Comparison of ENCODE assay signal across 22 mouse cellular contexts in the genomic region with DNA sequence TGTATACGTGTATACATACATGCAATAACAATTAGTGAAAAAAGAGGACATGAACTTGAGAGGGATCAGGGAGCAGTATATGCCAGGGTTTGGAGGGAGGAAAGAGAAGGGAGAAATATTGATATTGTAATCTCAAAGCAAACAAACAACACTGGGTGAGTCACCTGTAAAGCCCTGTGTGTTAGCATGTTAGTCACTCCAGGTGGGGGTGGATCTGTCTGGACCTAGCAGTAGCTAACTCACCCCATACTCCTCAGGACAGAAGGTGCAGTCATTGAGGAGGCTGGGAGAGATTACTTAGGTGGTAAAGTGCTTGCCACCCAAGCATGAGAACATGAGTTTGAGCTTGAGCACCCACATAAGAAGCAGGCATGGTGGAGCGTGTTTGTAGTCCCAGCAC. TPM values are rescaled to one million over a fixed set of nuclear protein-coding genes. Genes with fewer than 3 reads are reported as not detected.
A peak's percentile ranks its signal among the peaks of the same experiment; 100 is the strongest.
DNase-seq lines count a peak whose midpoint lies in the region; ATAC-seq and TF ChIP-seq lines count a peak whose summit lies in the region.
"Had no signal": no experiment of that assay in that cellular context is flagged by ENCODE, and none has a peak within 500 bp of the region (broad histone marks: within the 10 kb centered on the region; RNA-seq: fewer than 3 reads in every experiment).

No protein-coding gene starts in this region.

- no peak overlapping the region for H3K4me3 ChIP-seq in liver, postnatal 0 days (ENCODE audit: low read depth, low read length)
- no peak overlapping the region for H3K4me3 ChIP-seq in liver, embryonic 12.5 days
- no peak overlapping the region for H3K4me3 ChIP-seq in stomach, embryonic 16.5 days (replicated peaks; ENCODE audit: low read length)
- no peak overlapping the region for H3K4me3 ChIP-seq in midbrain, embryonic 15.5 days
- H3K4me3 ChIP-seq: embryonic facial prominence, embryonic 13.5 days; embryonic facial prominence, embryonic 15.5 days; erythroblast, embryonic 14.5 days; forebrain, embryonic 10.5 days; forebrain, embryonic 12.5 days had no signal

- no peak overlapping the region for H3K9ac ChIP-seq in liver, postnatal 0 days (replicated peaks)
- H3K9ac ChIP-seq in liver, embryonic 12.5 days = no peak overlapping the region
- no peak overlapping the region for H3K9ac ChIP-seq in stomach, embryonic 16.5 days (ENCODE audit: low read length)
- no peak overlapping the region for H3K9ac ChIP-seq in midbrain, embryonic 15.5 days
- H3K9ac ChIP-seq: embryonic facial prominence, embryonic 13.5 days; embryonic facial prominence, embryonic 15.5 days; forebrain, embryonic 12.5 days had no signal

- TF ChIP-seq CTCF in liver, postnatal 0 days (IDR thresholded peaks at IDR 0.05; ENCODE audit: low read depth) = no peak

- no peak overlapping the region for H3K4me2 ChIP-seq in liver, postnatal 0 days (ENCODE audit: low read depth, low read length)
- no peak overlapping the region for H3K4me2 ChIP-seq in liver, embryonic 12.5 days
- H3K4me2 ChIP-seq in stomach, embryonic 16.5 days (ENCODE audit: low read depth, low read length) = no peak overlapping the region
- H3K4me2 ChIP-seq in midbrain, embryonic 15.5 days = no peak overlapping the region
- H3K4me2 ChIP-seq: embryonic facial prominence, embryonic 13.5 days; embryonic facial prominence, embryonic 15.5 days; forebrain, embryonic 12.5 days had no signal

- no peaks in the 10 kb centered on the region; the same call in 1 of the 2 replicates for H3K9me3 ChIP-seq in liver, postnatal 0 days (ENCODE audit: low read length)
- H3K9me3 ChIP-seq in liver, embryonic 12.5 days (replicated peaks) = peaks cover 5% of the 10 kb centered on the region; the same call in 1 of the 2 replicates
- H3K9me3 ChIP-seq in stomach, embryonic 16.5 days (replicated peaks; ENCODE audit: control insufficient read depth, low read length) = peaks cover 3% of the 10 kb centered on the region; the same call in 1 of the 2 replicates
- H3K9me3 ChIP-seq in midbrain, embryonic 15.5 days = no peaks in the 10 kb centered on the region
- H3K9me3 ChIP-seq: embryonic facial prominence, embryonic 13.5 days; embryonic facial prominence, embryonic 15.5 days had no signal

- H3K27ac ChIP-seq in liver, postnatal 0 days (ENCODE audit: low read depth) = no peak overlapping the region
- H3K27ac ChIP-seq in liver, embryonic 12.5 days = no peak overlapping the region
- peak overlapping the region; percentile 18; the same call in 1 of the 2 replicates for H3K27ac ChIP-seq in stomach, embryonic 16.5 days (ENCODE audit: low read length)
- no peak overlapping the region for H3K27ac ChIP-seq in midbrain, embryonic 15.5 days
- H3K27ac ChIP-seq: embryonic facial prominence, embryonic 13.5 days; embryonic facial prominence, embryonic 15.5 days; forebrain, embryonic 10.5 days; forebrain, embryonic 12.5 days had no signal

- H3K4me1 ChIP-seq in liver, postnatal 0 days (ENCODE audit: insufficient read depth) = no peaks in the 10 kb centered on the region
- H3K4me1 ChIP-seq in liver, embryonic 12.5 days = peaks cover 13% of the 10 kb centered on the region
- peaks cover 15% of the 10 kb centered on the region; the same call in 1 of the 2 replicates for H3K4me1 ChIP-seq in stomach, embryonic 16.5 days (ENCODE audit: control insufficient read depth, insufficient read depth, low read length)
- H3K4me1 ChIP-seq in midbrain, embryonic 15.5 days = no peaks in the 10 kb centered on the region

- TF ChIP-seq EP300 in liver, postnatal 0 days (IDR thresholded peaks at IDR 0.05; ENCODE audit: low read depth) = no peak

- no peaks in the 10 kb centered on the region for H3K36me3 ChIP-seq in liver, postnatal 0 days (replicated peaks; ENCODE audit: insufficient read depth, low read length)
- no peaks in the 10 kb centered on the region for H3K36me3 ChIP-seq in liver, embryonic 12.5 days
- H3K36me3 ChIP-seq in stomach, embryonic 16.5 days (ENCODE audit: control insufficient read depth, insufficient read depth, low read length) = no peaks in the 10 kb centered on the region
- H3K36me3 ChIP-seq in midbrain, embryonic 15.5 days (replicated peaks) = no peaks in the 10 kb centered on the region
- H3K36me3 ChIP-seq: embryonic facial prominence, embryonic 13.5 days; embryonic facial prominence, embryonic 15.5 days; forebrain, embryonic 10.5 days; forebrain, embryonic 12.5 days had no signal

- no peaks in the 10 kb centered on the region for H3K27me3 ChIP-seq in liver, postnatal 0 days (ENCODE audit: insufficient read depth, low read length)
- 0 out of 2 replicates have a peak, but pooled peaks cover 2% of the 10 kb centered on the region for H3K27me3 ChIP-seq in liver, embryonic 12.5 days (replicated peaks)
- no peaks in the 10 kb centered on the region for H3K27me3 ChIP-seq in stomach, embryonic 16.5 days (ENCODE audit: control insufficient read depth, insufficient read depth, low read length)
- no peaks in the 10 kb centered on the region for H3K27me3 ChIP-seq in midbrain, embryonic 15.5 days (replicated peaks)
- H3K27me3 ChIP-seq: embryonic facial prominence, embryonic 13.5 days; embryonic facial prominence, embryonic 15.5 days; forebrain, embryonic 12.5 days had no signal

- 89% methylated on average over 2 of the region's 2 CpGs for WGBS in liver, postnatal 0 days (ENCODE audit: insufficient replicate concordance)
- 76% methylated on average over 2 of the region's 2 CpGs for WGBS in liver, embryonic 12.5 days (ENCODE audit: insufficient replicate concordance)
- 85% methylated on average over 2 of the region's 2 CpGs for WGBS in stomach, embryonic 16.5 days
- WGBS in midbrain, embryonic 15.5 days = 90% methylated on average over 2 of the region's 2 CpGs

- DNase-seq in liver, postnatal 0 days = no peak
- no peak for DNase-seq in lung, postnatal 14 days
- DNase-seq: adrenal gland, adult 2 months; adrenal gland, postnatal 10 days; adrenal gland, postnatal 25 days; cerebellum, adult 11 months; cerebellum, adult 18-20 months; cerebellum, adult 8-10 months; cerebellum, adult 9-11 months; cerebellum, postnatal 14 days; cerebellum, postnatal 36 days; embryo, embryonic 11 days had no signal

- ATAC-seq in liver, postnatal 0 days = peak; percentile 83
- ATAC-seq in liver, embryonic 12.5 days = no peak
- ATAC-seq in stomach, embryonic 16.5 days (ENCODE audit: insufficient read depth, low FRiP score) = peak; percentile 61; the same call in 1 of the 2 replicates
- ATAC-seq in midbrain, embryonic 15.5 days (replicated peaks) = no peak
- ATAC-seq: forebrain, embryonic 14.5 days; forebrain, embryonic 16.5 days had no signal

RNA-seq across cellular contexts. Expression of a gene that starts 3.7 kb away (rescaled TPM):
- polyA plus RNA-seq in liver, postnatal 0 days (2015; fragmentation: Nextera tagmentation; extraction: Ambion mirVana) = 0.14 and 0.34 TPM in 2 replicates
- 0.25 TPM in 1 of 2 replicates, not detected in the other for polyA plus RNA-seq in liver, embryonic 12.5 days (2016; fragmentation: Nextera tagmentation; extraction: Ambion mirVana)
- 5.8 and 9.9 TPM in 2 replicates for polyA plus RNA-seq in stomach, embryonic 16.5 days (2015; fragmentation: Nextera tagmentation; extraction: Ambion mirVana)
- 7.8 and 9.2 TPM in 2 replicates for polyA plus RNA-seq in midbrain, embryonic 15.5 days (2015; fragmentation: Nextera tagmentation; extraction: Ambion mirVana)
- polyA plus RNA-seq: erythroblast, embryonic 14.5 days had no signal

RNA-seq across cellular contexts. Expression of a gene that starts 21.3 kb away (rescaled TPM):
- polyA plus RNA-seq in liver, postnatal 0 days (2015; fragmentation: Nextera tagmentation; extraction: Ambion mirVana) = 0.09 and 0.23 TPM in 2 replicates
- 0.12 and 0.13 TPM in 2 replicates for polyA plus RNA-seq in liver, embryonic 12.5 days (2016; fragmentation: Nextera tagmentation; extraction: Ambion mirVana)
- 0.56 and 0.59 TPM in 2 replicates for polyA plus RNA-seq in stomach, embryonic 16.5 days (2015; fragmentation: Nextera tagmentation; extraction: Ambion mirVana)
- 0.33 and 0.52 TPM in 2 replicates for polyA plus RNA-seq in midbrain, embryonic 15.5 days (2015; fragmentation: Nextera tagmentation; extraction: Ambion mirVana)
- polyA plus RNA-seq: erythroblast, embryonic 14.5 days had no signal

RNA-seq across cellular contexts. Expression of a gene that starts 26.3 kb away (rescaled TPM):
- polyA plus RNA-seq in liver, postnatal 0 days (2015; fragmentation: Nextera tagmentation; extraction: Ambion mirVana) = 19.5 and 21.3 TPM in 2 replicates
- 2.7 and 3.6 TPM in 2 replicates for polyA plus RNA-seq in liver, embryonic 12.5 days (2016; fragmentation: Nextera tagmentation; extraction: Ambion mirVana)
- 353 and 382 TPM in 2 replicates for polyA plus RNA-seq in stomach, embryonic 16.5 days (2015; fragmentation: Nextera tagmentation; extraction: Ambion mirVana)
- 5.6 and 8.2 TPM in 2 replicates for polyA plus RNA-seq in midbrain, embryonic 15.5 days (2015; fragmentation: Nextera tagmentation; extraction: Ambion mirVana)

RNA-seq across cellular contexts. Expression of a gene that starts 34.9 kb away (rescaled TPM):
- 534 and 566 TPM in 2 replicates for polyA plus RNA-seq in liver, postnatal 0 days (2015; fragmentation: Nextera tagmentation; extraction: Ambion mirVana)
- polyA plus RNA-seq in liver, embryonic 12.5 days (2016; fragmentation: Nextera tagmentation; extraction: Ambion mirVana) = 72.3 and 73.6 TPM in 2 replicates
- 227 and 230 TPM in 2 replicates for polyA plus RNA-seq in stomach, embryonic 16.5 days (2015; fragmentation: Nextera tagmentation; extraction: Ambion mirVana)
- polyA plus RNA-seq in midbrain, embryonic 15.5 days (2015; fragmentation: Nextera tagmentation; extraction: Ambion mirVana) = 92.7 and 94.7 TPM in 2 replicates

RNA-seq across cellular contexts. Expression of a gene that starts 51.6 kb away (rescaled TPM):
- 82.0 and 88.6 TPM in 2 replicates for polyA plus RNA-seq in liver, postnatal 0 days (2015; fragmentation: Nextera tagmentation; extraction: Ambion mirVana)
- polyA plus RNA-seq in liver, embryonic 12.5 days (2016; fragmentation: Nextera tagmentation; extraction: Ambion mirVana) = 186 and 188 TPM in 2 replicates
- polyA plus RNA-seq in stomach, embryonic 16.5 days (2015; fragmentation: Nextera tagmentation; extraction: Ambion mirVana) = 170 and 200 TPM in 2 replicates
- 175 and 176 TPM in 2 replicates for polyA plus RNA-seq in midbrain, embryonic 15.5 days (2015; fragmentation: Nextera tagmentation; extraction: Ambion mirVana)

Comparison
In these comparisons a context has a peak if more than half of its experiments do, and no peak if none do; other contexts are left out.
1. ATAC-seq: peak in liver, postnatal 0 days (single experiment) and stomach, embryonic 16.5 days (single experiment); none in liver, embryonic 12.5 days (single experiment) and midbrain, embryonic 15.5 days (single experiment).
2. RNA of a gene that starts 26.3 kb away (polyA plus RNA-seq): 353 to 382 TPM in stomach, embryonic 16.5 days; 19.5 to 21.3 TPM in liver, postnatal 0 days, 5.6 to 8.2 TPM in midbrain, embryonic 15.5 days and 2.7 to 3.6 TPM in liver, embryonic 12.5 days; every median in the first group is over 10 times any median in the second.